21 mouse cellular contexts compared by ENCODE assay signal in genomic region chr7:34685176-34685575, GRCm38 (mm10). TPM values are rescaled to one million over a fixed set of nuclear protein-coding genes. Genes with fewer than 3 reads are reported as not detected.
DNase-seq lines count a peak whose midpoint lies in the region; ATAC-seq lines count a peak whose summit lies in the region.
"Had no signal": no experiment of that assay in that cellular context is flagged by ENCODE, and none has a peak within 500 bp of the region (broad histone marks: within the 10 kb centered on the region; RNA-seq: fewer than 3 reads in every experiment).

No protein-coding gene starts in this region.

- no peaks in the 10 kb centered on the region for H3K36me3 ChIP-seq in intestine, embryonic 14.5 days (ENCODE audit: control insufficient read depth, insufficient read depth, low read length)
- no peaks in the 10 kb centered on the region for H3K36me3 ChIP-seq in intestine, embryonic 16.5 days (ENCODE audit: control insufficient read depth, insufficient read depth, low read length)
- no peaks in the 10 kb centered on the region for H3K36me3 ChIP-seq in heart, embryonic 11.5 days (ENCODE audit: control insufficient read depth, insufficient read depth, low read length)
- no peaks in the 10 kb centered on the region for H3K36me3 ChIP-seq in heart, embryonic 10.5 days
- H3K36me3 ChIP-seq: embryonic facial prominence, embryonic 13.5 days; embryonic facial prominence, embryonic 15.5 days; forebrain, embryonic 10.5 days; forebrain, embryonic 12.5 days had no signal

- H3K27me3 ChIP-seq in intestine, embryonic 14.5 days (replicated peaks; ENCODE audit: control insufficient read depth, insufficient read depth, low read length): no peaks in the 10 kb centered on the region
- no peaks in the 10 kb centered on the region for H3K27me3 ChIP-seq in intestine, embryonic 16.5 days (replicated peaks; ENCODE audit: control insufficient read depth, insufficient read depth, low read length)
- H3K27me3 ChIP-seq in heart, embryonic 11.5 days (ENCODE audit: control insufficient read depth, insufficient read depth, low read length): peaks cover 7% of the 10 kb centered on the region; the same call in 1 of the 2 replicates
- peaks cover 20% of the 10 kb centered on the region; the same call in 1 of the 2 replicates for H3K27me3 ChIP-seq in heart, embryonic 10.5 days (ENCODE audit: insufficient read depth, poor library complexity, severe bottlenecking)

- peak; percentile 20 for DNase-seq in ovary, adult 18-20 months (ENCODE audit: low spot score)
- DNase-seq in ovary, postnatal 36 days (ENCODE audit: low spot score): no peak
- DNase-seq in intestine, embryonic 14.5 days (ENCODE audit: low spot score): no peak
- DNase-seq in embryo, embryonic 9.5 days (ENCODE audit: extremely low spot score): no peak
- DNase-seq in heart, embryonic 10.5 days (ENCODE audit: low spot score): no peak
- DNase-seq: adrenal gland, adult 8-10 months; adrenal gland, postnatal 14 days; adrenal gland, postnatal 36 days; cerebellum, adult 11-12 months; cerebellum, adult 2 months; cerebellum, adult 9-10 months; cerebellum, postnatal 10 days; cerebellum, postnatal 25 days had no signal

- H3K4me1 ChIP-seq in intestine, embryonic 14.5 days (replicated peaks; ENCODE audit: control insufficient read depth, insufficient read depth, low read length): peaks cover 3% of the 10 kb centered on the region; the same call in 1 of the 2 replicates
- H3K4me1 ChIP-seq in intestine, embryonic 16.5 days (ENCODE audit: control insufficient read depth, insufficient read depth, low read length): peaks cover 17% of the 10 kb centered on the region
- H3K4me1 ChIP-seq in heart, embryonic 11.5 days (ENCODE audit: control insufficient read depth, insufficient read depth, low read length): 0 out of 2 replicates have a peak, but pooled peaks cover 2% of the 10 kb centered on the region
- H3K4me1 ChIP-seq in heart, embryonic 10.5 days: peaks cover 20% of the 10 kb centered on the region

- no peak overlapping the region for H3K4me3 ChIP-seq in intestine, embryonic 14.5 days (ENCODE audit: low read depth, low read length)
- H3K4me3 ChIP-seq in intestine, embryonic 16.5 days (ENCODE audit: low read length): no peak overlapping the region
- no peak overlapping the region for H3K4me3 ChIP-seq in heart, embryonic 11.5 days (ENCODE audit: low read depth, low read length)
- no peak overlapping the region for H3K4me3 ChIP-seq in heart, embryonic 10.5 days
- H3K4me3 ChIP-seq: embryonic facial prominence, embryonic 13.5 days; embryonic facial prominence, embryonic 15.5 days; erythroblast, embryonic 14.5 days; forebrain, embryonic 10.5 days; forebrain, embryonic 12.5 days had no signal

- H3K27ac ChIP-seq in intestine, embryonic 14.5 days (ENCODE audit: low read depth): no peak overlapping the region
- no peak overlapping the region for H3K27ac ChIP-seq in intestine, embryonic 16.5 days (ENCODE audit: low read length)
- H3K27ac ChIP-seq in heart, embryonic 11.5 days (ENCODE audit: low read depth, low read length): no peak overlapping the region
- H3K27ac ChIP-seq in heart, embryonic 10.5 days: no peak overlapping the region
- H3K27ac ChIP-seq: embryonic facial prominence, embryonic 13.5 days; embryonic facial prominence, embryonic 15.5 days; forebrain, embryonic 10.5 days; forebrain, embryonic 12.5 days had no signal

- peak; percentile 59; the same call in 1 of the 2 replicates for ATAC-seq in intestine, embryonic 14.5 days (replicated peaks; ENCODE audit: low FRiP score, low TSS enrichment, low read depth)
- ATAC-seq in intestine, embryonic 16.5 days: peak; percentile 84
- no peak for ATAC-seq in heart, embryonic 11.5 days (replicated peaks; ENCODE audit: insufficient number of reproducible peaks, low FRiP score, low TSS enrichment)
- ATAC-seq: activated CD4-positive, CD25-positive, alpha-beta regulatory T cell, adult 4 months had no signal

- H3K4me2 ChIP-seq in intestine, embryonic 14.5 days (ENCODE audit: low read length): no peak overlapping the region
- H3K4me2 ChIP-seq in intestine, embryonic 16.5 days (ENCODE audit: low read depth, low read length): no peak overlapping the region
- H3K4me2 ChIP-seq in heart, embryonic 11.5 days: no peak overlapping the region
- H3K4me2 ChIP-seq: embryonic facial prominence, embryonic 13.5 days; embryonic facial prominence, embryonic 15.5 days; forebrain, embryonic 12.5 days had no signal

- H3K9me3 ChIP-seq in intestine, embryonic 14.5 days (ENCODE audit: control insufficient read depth, low read length): no peaks in the 10 kb centered on the region
- no peaks in the 10 kb centered on the region for H3K9me3 ChIP-seq in intestine, embryonic 16.5 days (ENCODE audit: control insufficient read depth, low read length)
- H3K9me3 ChIP-seq in heart, embryonic 11.5 days (replicated peaks; ENCODE audit: control insufficient read depth, low read length): no peaks in the 10 kb centered on the region
- H3K9me3 ChIP-seq in heart, embryonic 10.5 days: no peaks in the 10 kb centered on the region
- H3K9me3 ChIP-seq: embryonic facial prominence, embryonic 13.5 days; embryonic facial prominence, embryonic 15.5 days; forebrain, embryonic 10.5 days; forebrain, embryonic 12.5 days had no signal

- H3K9ac ChIP-seq in intestine, embryonic 14.5 days (ENCODE audit: low read length): no peak overlapping the region
- H3K9ac ChIP-seq in intestine, embryonic 16.5 days (ENCODE audit: low read depth, low read length): no peak overlapping the region
- no peak overlapping the region for H3K9ac ChIP-seq in heart, embryonic 11.5 days (ENCODE audit: low read depth, low read length)
- H3K9ac ChIP-seq: embryonic facial prominence, embryonic 13.5 days; embryonic facial prominence, embryonic 15.5 days; forebrain, embryonic 12.5 days had no signal

- WGBS in intestine, embryonic 14.5 days: 53% methylated on average over 4 of the region's 4 CpGs
- WGBS in intestine, embryonic 16.5 days: 39% methylated on average over 4 of the region's 4 CpGs
- 62% methylated on average over 4 of the region's 4 CpGs for WGBS in heart, embryonic 11.5 days (ENCODE audit: insufficient replicate concordance)
- WGBS in heart, embryonic 10.5 days: 62% methylated on average over 4 of the region's 4 CpGs

RNA-seq across cellular contexts. Expression of gene Kctd15, which starts 28.6 kb away (rescaled TPM):
- 10.0 and 14.7 TPM in 2 replicates for polyA plus RNA-seq in intestine, embryonic 14.5 days (2014; fragmentation: Nextera tagmentation; extraction: Ambion mirVana)
- polyA plus RNA-seq in intestine, embryonic 16.5 days (2015; fragmentation: Nextera tagmentation; extraction: Ambion mirVana): 13.7 and 14.0 TPM in 2 replicates
- polyA plus RNA-seq in heart, embryonic 11.5 days (2014; fragmentation: Nextera tagmentation; extraction: Ambion mirVana): 4.5 and 5.7 TPM in 2 replicates
- polyA plus RNA-seq in heart, embryonic 10.5 days (2016; fragmentation: Nextera tagmentation; extraction: Ambion mirVana): 15.3 and 25.5 TPM in 2 replicates
- polyA plus RNA-seq: activated CD4-positive, CD25-positive, alpha-beta regulatory T cell, adult 4 months; erythroblast, embryonic 14.5 days had no signal
